Mouse (Mus musculus) forebrain, embryonic 16.5 days (tissue): ENCODE measurements around the gene Faap100. TPM values are rescaled to one million over a fixed set of nuclear protein-coding genes. Genes with fewer than 3 reads are reported as not detected.

Experiments
- ATAC-seq: fragments of 200-750 bp; cut with Nextera tagmentation; 2 replicates; pipeline ENCODE4 v1.8.0; 2017; ENCODE audit warnings: mild to moderate bottlenecking, moderate library complexity
- H3K27ac ChIP-seq: fragments of 300-500 bp; sonication (generic); 2 replicates; pipeline ENCODE4 v1.5.1; 2014; ENCODE audit warnings: low read length, control low read depth
- H3K27me3 ChIP-seq: fragments of 300-500 bp; sonication (generic); replicated peaks from 2 replicates; pipeline ENCODE4 v1.6.1; 2014; ENCODE audit warnings: low read length; ENCODE audit not compliant: control insufficient read depth, insufficient read depth
- H3K36me3 ChIP-seq: fragments of 300-500 bp; sonication (generic); 2 replicates; pipeline ENCODE4 v1.6.1; 2014; ENCODE audit not compliant: control insufficient read depth, insufficient read depth
- H3K4me1 ChIP-seq: fragments of 300-500 bp; sonication (generic); replicated peaks from 2 replicates; pipeline ENCODE4 v1.6.1; 2014; ENCODE audit warnings: low read length; ENCODE audit not compliant: control insufficient read depth, insufficient read depth
- H3K4me2 ChIP-seq: fragments of 300-500 bp; sonication (generic); 2 replicates; pipeline ENCODE4 v1.6.1; 2014; ENCODE audit warnings: mild to moderate bottlenecking, low read length, control low read depth
- H3K4me3 ChIP-seq: fragments of 300-500 bp; sonication (generic); replicated peaks from 2 replicates; pipeline ENCODE4 v1.5.1; 2014; ENCODE audit warnings: mild to moderate bottlenecking, low read length, control low read depth
- H3K9ac ChIP-seq: fragments of 300-500 bp; sonication (generic); replicated peaks from 2 replicates; pipeline ENCODE4 v1.6.1; 2014; ENCODE audit warnings: low read depth, low read length, control low read depth
- H3K9me3 ChIP-seq: fragments of 300-500 bp; sonication (generic); 2 replicates; pipeline ENCODE4 v1.6.1; 2016; ENCODE audit warnings: low read length; ENCODE audit not compliant: control insufficient read depth
- WGBS: fragments of 180-500 bp; shearing (Covaris S2); extraction: QIAGEN DNeasy Blood & Tissue Kit; methylation state at CpG from one replicate; pipeline ENCODE4 v1.1.7; 2014; 5-methylcytosine and 5-hydroxymethylcytosine counted together
- polyA plus RNA-seq: library from polyadenylated mRNA; unstranded; fragments of >200 nt; fragmentation: Nextera tagmentation; extraction: Ambion mirVana; gene quantifications from 2 replicates; pipeline ENCODE4 v1.2.1, GENCODE M21; 2015

Faap100 gene
- polyA plus RNA-seq, 1 experiment from 2014 or later, result 95.3 TPM

- H3K4me1 ChIP-seq, result peaks cover 31% of the 10 kb centered on the region
- no peak for ATAC-seq
- H3K27ac ChIP-seq, result no peak overlapping the region
- H3K4me2 ChIP-seq, result no peak overlapping the region
- no peaks in the 10 kb centered on the region for H3K9me3 ChIP-seq
- no peak overlapping the region for H3K9ac ChIP-seq
- H3K36me3 ChIP-seq, result no peaks in the 10 kb centered on the region
- H3K27me3 ChIP-seq, result no peaks in the 10 kb centered on the region
- H3K4me3 ChIP-seq, result no peak overlapping the region
- 89% methylated on average over 6 of the region's 6 CpGs for WGBS
Measured at GRCm38 (mm10) chr11:120362891-120363290, 15.7 kb downstream of the Faap100 start.

- Histone ChIP-seq H3K36me3 (no peaks in the 10 kb centered on the region), H3K4me3 (no peak within 1 kb of the TSS), H3K9me3 (no peaks in the 10 kb centered on the region), H3K9ac (no peak within 1 kb of the TSS), H3K4me1 (peaks cover 35% of the 10 kb centered on the region), H3K4me2 (no peak within 1 kb of the TSS), H3K27me3 (no peaks in the 10 kb centered on the region), H3K27ac (no peak within 1 kb of the TSS)
- whole genome bisulfite sequencing, result 75% methylated on average over 10 of the region's 10 CpGs
- ATAC-seq, result no peak
Measured at GRCm38 (mm10) chr11:120361295-120361694, 17.3 kb downstream of the Faap100 start, which contains the start of gene Fscn2. Gene Fscn2, plus strand, starts transcription at chr11:120361534.

- H3K4me2 ChIP-seq, result no peak overlapping the region
- H3K36me3 ChIP-seq, result no peaks in the 10 kb centered on the region
- no peak for ATAC-seq
- no peaks in the 10 kb centered on the region for H3K9me3 ChIP-seq
- no peaks in the 10 kb centered on the region for H3K27me3 ChIP-seq
- WGBS, result 84% methylated on average over 5 of the region's 5 CpGs
- no peak overlapping the region for H3K4me3 ChIP-seq
- no peak overlapping the region for H3K9ac ChIP-seq
- peaks cover 30% of the 10 kb centered on the region for H3K4me1 ChIP-seq
- H3K27ac ChIP-seq, result no peak overlapping the region
Measured at GRCm38 (mm10) chr11:120360755-120361154, 17.8 kb downstream of the Faap100 start.

- Histone ChIP-seq H3K4me1 (peaks cover 28% of the 10 kb centered on the region), H3K4me2 (no peak overlapping the region), H3K27me3 (no peaks in the 10 kb centered on the region), H3K36me3 (no peaks in the 10 kb centered on the region), H3K4me3 (no peak overlapping the region), H3K9ac (no peak overlapping the region), H3K9me3 (no peaks in the 10 kb centered on the region), H3K27ac (no peak overlapping the region)
- 75% methylated on average over 8 of the region's 8 CpGs for WGBS
- no peak for ATAC-seq
Measured at GRCm38 (mm10) chr11:120360062-120360461, 18.5 kb downstream of the Faap100 start.

GRCm38 (mm10) chr11:120359391-120359790, 19.2 kb downstream of the Faap100 start:
- no peaks in the 10 kb centered on the region for H3K27me3 ChIP-seq
- no peak overlapping the region for H3K4me2 ChIP-seq
- H3K36me3 ChIP-seq, result no peaks in the 10 kb centered on the region
- no peaks in the 10 kb centered on the region for H3K9me3 ChIP-seq
- 58% methylated on average over 6 of the region's 6 CpGs for WGBS
- no peak overlapping the region for H3K9ac ChIP-seq
- no peak for ATAC-seq
- no peak overlapping the region for H3K4me3 ChIP-seq
- no peak overlapping the region for H3K27ac ChIP-seq
- peaks cover 28% of the 10 kb centered on the region for H3K4me1 ChIP-seq

- WGBS, result 6% methylated on average over 10 of the region's 10 CpGs
- Histone ChIP-seq H3K36me3 (no peaks in the 10 kb centered on the region), H3K27ac (peak overlapping the region; percentile 86), H3K9ac (peak overlapping the region; percentile 18), H3K9me3 (no peaks in the 10 kb centered on the region), H3K27me3 (no peaks in the 10 kb centered on the region), H3K4me2 (peak overlapping the region; percentile 34), H3K4me3 (no peak overlapping the region; the same call in 1 of the 2 replicates), H3K4me1 (peaks cover 36% of the 10 kb centered on the region)
- ATAC-seq, result peak; percentile 90
Measured at GRCm38 (mm10) chr11:120357791-120358401, 20.7 kb downstream of the Faap100 start.

- no peak overlapping the region for H3K9ac ChIP-seq
- 92% methylated on average over 4 of the region's 4 CpGs for WGBS
- no peaks in the 10 kb centered on the region for H3K9me3 ChIP-seq
- no peak for ATAC-seq
- H3K36me3 ChIP-seq, result no peaks in the 10 kb centered on the region
- no peak overlapping the region; the same call in 1 of the 2 replicates for H3K27ac ChIP-seq
- H3K4me1 ChIP-seq, result peaks cover 42% of the 10 kb centered on the region
- H3K4me2 ChIP-seq, result no peak overlapping the region
- H3K4me3 ChIP-seq, result no peak overlapping the region
- no peaks in the 10 kb centered on the region for H3K27me3 ChIP-seq
Measured at GRCm38 (mm10) chr11:120356900-120357299, 21.7 kb downstream of the Faap100 start.

GRCm38 (mm10) chr11:120356319-120356840, 22.2 kb downstream of the Faap100 start:
- H3K27me3 ChIP-seq, result no peaks in the 10 kb centered on the region
- H3K9ac ChIP-seq, result no peak overlapping the region
- H3K4me3 ChIP-seq, result no peak overlapping the region
- no peak for ATAC-seq
- H3K4me1 ChIP-seq, result peaks cover 42% of the 10 kb centered on the region
- H3K4me2 ChIP-seq, result no peak overlapping the region
- H3K36me3 ChIP-seq, result no peaks in the 10 kb centered on the region
- WGBS, result 83% methylated on average over 15 of the region's 15 CpGs
- H3K27ac ChIP-seq, result no peak overlapping the region
- H3K9me3 ChIP-seq, result no peaks in the 10 kb centered on the region

- Histone ChIP-seq H3K36me3 (no peaks in the 10 kb centered on the region), H3K4me1 (peaks cover 51% of the 10 kb centered on the region), H3K9me3 (no peaks in the 10 kb centered on the region), H3K4me2 (no peak overlapping the region), H3K27me3 (no peaks in the 10 kb centered on the region), H3K9ac (no peak overlapping the region), H3K4me3 (no peak overlapping the region), H3K27ac (no peak overlapping the region)
- 81% methylated on average over 5 of the region's 5 CpGs for WGBS
- ATAC-seq, result no peak
Measured at GRCm38 (mm10) chr11:120355277-120356039, 23.1 kb downstream of the Faap100 start.
